Mouse (Mus musculus) urinary bladder, postnatal 0 days (tissue): ENCODE results near the gene Gm21977. TPM values are rescaled to one million over a fixed set of nuclear protein-coding genes. Genes with fewer than 3 reads are reported as not detected.

ENCODE experiments used
- polyA plus RNA-seq: library from polyadenylated mRNA; unstranded; fragments of >200 nt; fragmentation: Nextera tagmentation; extraction: Ambion mirVana; gene quantifications from 2 replicates; pipeline ENCODE4 v1.2.1, GENCODE M21; 2015

The Gm21977 gene
- polyA plus RNA-seq: not detected in 2 replicates

DNA sequence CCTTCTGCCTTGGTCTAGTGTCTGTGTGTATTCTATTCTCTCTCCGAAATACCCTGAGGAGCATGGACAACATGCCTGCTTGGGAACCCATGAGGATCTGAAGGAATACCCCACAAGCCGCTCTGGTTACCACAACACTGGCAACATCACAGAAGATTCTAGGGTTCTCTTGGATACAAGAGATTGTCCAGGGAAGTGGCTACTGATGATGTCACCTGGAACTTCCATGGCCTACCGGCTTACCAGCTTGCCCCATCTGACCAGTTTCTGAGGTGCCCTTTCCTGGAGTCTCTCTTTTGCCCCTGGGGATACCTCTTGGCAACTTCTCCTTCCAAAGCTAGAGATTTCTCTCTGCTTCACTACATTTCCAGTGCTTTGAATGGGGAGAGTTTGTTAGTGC, at the start of gene Gm21977:
Gene Gm21977, minus strand, starts transcription at position 101 of the 400 bp plus-strand sequence.

Other genes starting within 250 kb of the Gm21977 start
- not detected in 2 replicates for gene Gm3633, start 211.6 kb downstream of the Gm21977 start, polyA plus RNA-seq
- not detected in 2 replicates for gene Gm10378, start 197.5 kb downstream of the Gm21977 start, polyA plus RNA-seq
- not detected in 2 replicates for gene Gm3015, start 84.7 kb downstream of the Gm21977 start, polyA plus RNA-seq
- not detected in 2 replicates for gene Gm10377, start 55.5 kb downstream of the Gm21977 start, polyA plus RNA-seq
- gene Gm8082, start 140.1 kb upstream of the Gm21977 start, polyA plus RNA-seq: not detected in 2 replicates
- gene Gm10376, start 162.2 kb upstream of the Gm21977 start, polyA plus RNA-seq: not detected in 2 replicates
- gene Gm8094, start 223.2 kb upstream of the Gm21977 start, polyA plus RNA-seq: not detected in 2 replicates
- not detected in 2 replicates for gene Gm8104, start 247.1 kb upstream of the Gm21977 start, polyA plus RNA-seq